Mouse (Mus musculus) right cerebral cortex, postnatal 10 days (tissue): ENCODE data around the gene Usp47.
A peak's percentile ranks its signal among the peaks of the same experiment; 100 is the strongest.

Experiments used
- DNase-seq, 2 experiments: peaks; one replicate each; pipeline ENCODE4 v3.0.0; 2021; ENCODE audit warnings: low spot score in 2 of 2

The Usp47 gene

GRCm38 (mm10) chr7:112121866-112122500, 98.7 kb downstream of the Usp47 start:
- no peak for DNase-seq

GRCm38 (mm10) chr7:112123612-112124011, 100.3 kb downstream of the Usp47 start:
- DNase-seq: no peak

GRCm38 (mm10) chr7:112125625-112126260, 102.4 kb downstream of the Usp47 start:
- DNase-seq: no peak

GRCm38 (mm10) chr7:112127085-112127637, 103.9 kb downstream of the Usp47 start:
- DNase-seq: no peak

- DNase-seq: no peak
These were observed 104.7 kb downstream of the Usp47 start for GRCm38 (mm10) chr7:112127954-112128353.

- no peak for DNase-seq
These were observed 105.5 kb downstream of the Usp47 start for GRCm38 (mm10) chr7:112128810-112129209.

GRCm38 (mm10) chr7:112129851-112130250, 106.5 kb downstream of the Usp47 start:
- no peak for DNase-seq

GRCm38 (mm10) chr7:112130660-112131059, 107.4 kb downstream of the Usp47 start:
- DNase-seq: no peak

GRCm38 (mm10) chr7:112132005-112132404, 108.7 kb downstream of the Usp47 start:
- no peak for DNase-seq

- DNase-seq: no peak
These were observed 110.0 kb downstream of the Usp47 start for GRCm38 (mm10) chr7:112133277-112133676.

GRCm38 (mm10) chr7:112135161-112135560, 111.9 kb downstream of the Usp47 start:
- no peak for DNase-seq

- DNase-seq: no peak
These were observed 113.2 kb downstream of the Usp47 start for GRCm38 (mm10) chr7:112136537-112136936.

- no peak for DNase-seq
These were observed 114.8 kb downstream of the Usp47 start for GRCm38 (mm10) chr7:112138168-112138508.

GRCm38 (mm10) chr7:112138509-112139405, 115.5 kb downstream of the Usp47 start:
- no peak for DNase-seq

GRCm38 (mm10) chr7:112140725-112141124, 117.4 kb downstream of the Usp47 start:
- DNase-seq: no peak

- DNase-seq: no peak
These were observed 119.3 kb downstream of the Usp47 start for GRCm38 (mm10) chr7:112142616-112143015.

- no peak for DNase-seq
These were observed 119.8 kb downstream of the Usp47 start for GRCm38 (mm10) chr7:112143090-112143500.

- no peak for DNase-seq
These were observed 120.7 kb downstream of the Usp47 start for GRCm38 (mm10) chr7:112143978-112144377.

- no peak for DNase-seq
These were observed 121.4 kb downstream of the Usp47 start for GRCm38 (mm10) chr7:112144646-112145179.

- DNase-seq: peak in 1 of 2 experiments; percentile 60
These were observed 124.7 kb downstream of the Usp47 start for GRCm38 (mm10) chr7:112147979-112148378.

GRCm38 (mm10) chr7:112149113-112149512, 125.8 kb downstream of the Usp47 start:
- no peak for DNase-seq

- DNase-seq: no peak
These were observed 131.1 kb downstream of the Usp47 start for GRCm38 (mm10) chr7:112154445-112154844.
